Mouse (Mus musculus) midbrain, embryonic 14.5 days (tissue): ENCODE data around the gene Patz1. TPM values are rescaled to one million over a fixed set of nuclear protein-coding genes. Genes with fewer than 3 reads are reported as not detected.

Experiments used
- ATAC-seq: fragments of 200-750 bp; cut with Nextera tagmentation; 2 replicates; pipeline ENCODE4 v1.8.0; 2017; ENCODE audit warnings: moderate number of reproducible peaks, moderate library complexity; ENCODE audit not compliant: low FRiP score, low TSS enrichment
- DNase-seq: peaks from one replicate; pipeline ENCODE4 v3.0.0-alpha.2; 2015
- H3K27ac ChIP-seq: fragments of 300-500 bp; sonication (generic); replicated peaks from 2 replicates; pipeline ENCODE4 v1.5.1; 2014; ENCODE audit warnings: mild to moderate bottlenecking, low read depth, low read length, moderate library complexity
- H3K27me3 ChIP-seq: fragments of 300-500 bp; sonication (generic); 2 replicates; pipeline ENCODE4 v1.6.1; 2014; ENCODE audit warnings: low read length, control low read depth, mixed read lengths; ENCODE audit not compliant: control insufficient read depth, insufficient read depth
- H3K36me3 ChIP-seq: fragments of 300-500 bp; sonication (generic); 2 replicates; pipeline ENCODE4 v1.6.1; 2014; ENCODE audit warnings: low read length, control low read depth; ENCODE audit not compliant: control insufficient read depth, insufficient read depth
- H3K4me1 ChIP-seq: fragments of 300-500 bp; sonication (generic); 2 replicates; pipeline ENCODE4 v1.6.1; 2014; ENCODE audit warnings: mild to moderate bottlenecking, antibody characterized with exemption, low read length, control low read depth; ENCODE audit not compliant: control insufficient read depth, insufficient read depth
- H3K4me2 ChIP-seq: fragments of 300-500 bp; sonication (generic); 2 replicates; pipeline ENCODE4 v1.6.1; 2014; ENCODE audit warnings: mild to moderate bottlenecking, low read length, moderate library complexity
- H3K4me3 ChIP-seq: fragments of 300-500 bp; sonication (generic); replicated peaks from 2 replicates; pipeline ENCODE4 v1.5.1; 2014; ENCODE audit warnings: low read depth, low read length
- H3K9ac ChIP-seq: fragments of 300-500 bp; sonication (generic); replicated peaks from 2 replicates; pipeline ENCODE4 v1.6.1; 2014; ENCODE audit warnings: mild to moderate bottlenecking, low read length, moderate library complexity
- H3K9me3 ChIP-seq: fragments of 300-500 bp; sonication (generic); 2 replicates; pipeline ENCODE4 v1.6.1; 2016; ENCODE audit warnings: low read length, control low read depth, mixed read lengths; ENCODE audit not compliant: control insufficient read depth
- WGBS: fragments of 180-500 bp; shearing (Covaris S2); extraction: QIAGEN DNeasy Blood & Tissue Kit; methylation state at CpG from one replicate; pipeline ENCODE4 v1.1.7; 2014; 5-methylcytosine and 5-hydroxymethylcytosine counted together
- polyA plus RNA-seq: library from polyadenylated mRNA; unstranded; fragments of >200 nt; fragmentation: Nextera tagmentation; extraction: Ambion mirVana; gene quantifications from 2 replicates; pipeline ENCODE4 v1.2.1, GENCODE M21; 2014

The Patz1 gene
- polyA plus RNA-seq, 1 experiment from 2014 or later = 78.7 TPM

GRCm38 (mm10) chr11:3297871-3298812, 9.5 kb downstream of the Patz1 start:
- no peak overlapping the region for H3K9ac ChIP-seq
- 85% methylated on average over 10 of the region's 10 CpGs for WGBS
- H3K4me3 ChIP-seq = no peak overlapping the region
- H3K36me3 ChIP-seq = peaks cover 96% of the 10 kb centered on the region
- no peaks in the 10 kb centered on the region for H3K9me3 ChIP-seq
- no peak for ATAC-seq
- DNase-seq = no peak
- H3K4me2 ChIP-seq = no peak overlapping the region
- no peak overlapping the region for H3K27ac ChIP-seq
- peaks cover 33% of the 10 kb centered on the region for H3K4me1 ChIP-seq
- no peaks in the 10 kb centered on the region for H3K27me3 ChIP-seq

DNA sequence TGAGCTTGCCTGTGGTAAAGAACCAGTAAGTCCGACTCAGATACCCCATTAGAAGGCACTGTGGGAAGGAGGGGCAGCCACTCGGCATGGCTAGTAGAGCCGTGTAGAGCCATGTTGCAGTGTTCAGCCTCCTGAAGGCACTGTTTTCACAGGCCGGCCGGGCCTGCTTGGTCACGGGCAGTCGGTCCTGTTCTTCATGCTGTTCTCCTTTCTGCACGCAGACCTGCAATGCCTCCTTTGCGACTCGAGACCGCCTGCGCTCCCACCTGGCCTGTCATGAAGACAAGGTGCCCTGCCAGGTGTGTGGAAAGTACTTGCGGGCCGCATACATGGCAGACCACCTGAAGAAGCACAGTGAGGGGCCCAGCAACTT, 10.1 kb downstream of the Patz1 start:
- H3K9me3 ChIP-seq = no peaks in the 10 kb centered on the region
- no peak overlapping the region for H3K4me3 ChIP-seq
- WGBS = 93% methylated on average over 14 of the region's 14 CpGs
- DNase-seq (no peak), ATAC-seq (no peak)
- H3K36me3 ChIP-seq = peaks cover 97% of the 10 kb centered on the region
- H3K4me1 ChIP-seq = peaks cover 26% of the 10 kb centered on the region
- H3K9ac ChIP-seq = no peak overlapping the region
- H3K27ac ChIP-seq = no peak overlapping the region
- H3K27me3 ChIP-seq = no peaks in the 10 kb centered on the region
- no peak overlapping the region for H3K4me2 ChIP-seq

GRCm38 (mm10) chr11:3301075-3301474, 12.4 kb downstream of the Patz1 start:
- DNase-seq (no peak), ATAC-seq (no peak)
- no peak overlapping the region for H3K27ac ChIP-seq
- no peak overlapping the region for H3K4me2 ChIP-seq
- peaks cover 4% of the 10 kb centered on the region; the same call in 1 of the 2 replicates for H3K4me1 ChIP-seq
- peaks cover 97% of the 10 kb centered on the region for H3K36me3 ChIP-seq
- H3K4me3 ChIP-seq = no peak overlapping the region
- no peak overlapping the region for H3K9ac ChIP-seq
- no peaks in the 10 kb centered on the region for H3K27me3 ChIP-seq
- H3K9me3 ChIP-seq = no peaks in the 10 kb centered on the region
- WGBS = 93% methylated on average over 5 of the region's 5 CpGs

- no peaks in the 10 kb centered on the region for H3K4me1 ChIP-seq
Measured at GRCm38 (mm10) chr11:3302385-3302784, 13.7 kb downstream of the Patz1 start.

GRCm38 (mm10) chr11:3302792-3303191, 14.1 kb downstream of the Patz1 start:
- WGBS = 91% methylated on average over 4 of the region's 4 CpGs
- H3K36me3 ChIP-seq = peaks cover 98% of the 10 kb centered on the region
- no peak overlapping the region for H3K27ac ChIP-seq
- ATAC-seq = no peak
- no peaks in the 10 kb centered on the region for H3K4me1 ChIP-seq
- no peaks in the 10 kb centered on the region for H3K9me3 ChIP-seq
- H3K27me3 ChIP-seq = no peaks in the 10 kb centered on the region
- no peak for DNase-seq
- no peak overlapping the region for H3K9ac ChIP-seq
- H3K4me2 ChIP-seq = no peak overlapping the region
- no peak overlapping the region for H3K4me3 ChIP-seq

More at GRCm38 (mm10) chr11:3302385-3302784, 13.7 kb downstream of the Patz1 start:
- no peak overlapping the region for H3K4me3 ChIP-seq
- no peak overlapping the region for H3K27ac ChIP-seq
- ATAC-seq (no peak), DNase-seq (no peak)
- no peaks in the 10 kb centered on the region for H3K27me3 ChIP-seq
- peaks cover 98% of the 10 kb centered on the region for H3K36me3 ChIP-seq
- H3K9me3 ChIP-seq = no peaks in the 10 kb centered on the region
- 94% methylated on average over 4 of the region's 4 CpGs for WGBS
- no peak overlapping the region for H3K9ac ChIP-seq
- H3K4me2 ChIP-seq = no peak overlapping the region

DNA sequence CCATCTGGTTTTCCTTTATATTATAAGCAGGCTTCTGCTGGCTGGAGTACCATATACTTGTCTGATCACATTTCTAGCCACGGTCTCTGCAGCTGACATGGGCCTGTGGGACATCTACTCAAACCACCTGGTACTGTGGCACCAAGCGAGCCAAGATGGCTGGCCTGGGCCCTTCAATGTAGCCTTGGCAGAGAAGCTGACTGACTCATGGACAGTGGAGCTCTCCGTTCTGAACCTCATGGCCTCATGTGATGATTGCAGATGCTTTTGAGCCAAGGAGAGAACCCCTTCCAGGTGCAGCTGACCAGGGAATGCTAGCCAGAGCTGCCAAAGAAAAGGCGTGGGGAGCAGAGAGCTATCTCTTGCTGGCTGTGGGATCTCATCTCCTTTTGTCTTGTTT, 17.1 kb downstream of the Patz1 start:
- H3K4me1 ChIP-seq = no peaks in the 10 kb centered on the region
- no peak overlapping the region for H3K4me2 ChIP-seq
- no peaks in the 10 kb centered on the region for H3K9me3 ChIP-seq
- H3K27ac ChIP-seq = no peak overlapping the region
- DNase-seq (no peak), ATAC-seq (no peak)
- WGBS = 96% methylated on average over 4 of the region's 4 CpGs
- no peak overlapping the region for H3K4me3 ChIP-seq
- peaks cover 98% of the 10 kb centered on the region for H3K36me3 ChIP-seq
- no peaks in the 10 kb centered on the region for H3K27me3 ChIP-seq
- H3K9ac ChIP-seq = no peak overlapping the region

DNA sequence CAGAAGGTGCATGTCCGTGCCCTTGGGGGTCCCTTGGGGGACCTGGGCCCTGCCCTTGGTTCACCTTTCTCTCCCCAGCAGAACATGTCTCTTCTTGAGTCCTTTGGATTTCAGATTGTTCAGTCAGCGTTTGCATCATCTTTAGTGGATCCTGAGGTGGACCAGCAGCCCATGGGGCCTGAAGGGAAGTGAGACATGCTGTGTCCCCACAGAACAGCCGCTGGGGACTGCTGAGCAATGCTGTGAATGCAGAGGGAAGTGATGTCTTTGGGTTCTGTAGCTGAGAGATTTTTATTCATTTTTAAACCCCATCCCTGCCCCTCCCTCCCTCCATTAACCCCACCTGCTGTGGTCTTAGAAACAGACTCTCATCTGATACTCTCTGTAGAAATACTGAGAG, 19.2 kb downstream of the Patz1 start:
- Histone ChIP-seq H3K27ac (no peak overlapping the region), H3K27me3 (no peaks in the 10 kb centered on the region), H3K4me2 (no peak overlapping the region), H3K4me1 (no peaks in the 10 kb centered on the region), H3K9me3 (no peaks in the 10 kb centered on the region), H3K9ac (no peak overlapping the region), H3K36me3 (peaks cover 96% of the 10 kb centered on the region), H3K4me3 (no peak overlapping the region)
- 89% methylated on average over 3 of the region's 3 CpGs for WGBS
- DNase-seq = no peak
- no peak for ATAC-seq

GRCm38 (mm10) chr11:3309884-3310283, 21.2 kb downstream of the Patz1 start:
- Histone ChIP-seq H3K4me1 (no peaks in the 10 kb centered on the region), H3K9me3 (no peaks in the 10 kb centered on the region), H3K9ac (no peak overlapping the region), H3K4me3 (no peak overlapping the region), H3K27ac (no peak overlapping the region), H3K4me2 (no peak overlapping the region), H3K36me3 (peaks cover 85% of the 10 kb centered on the region), H3K27me3 (no peaks in the 10 kb centered on the region)
- WGBS = 95% methylated on average over 4 of the region's 4 CpGs
- ATAC-seq = no peak
- DNase-seq = no peak
